Mouse (Mus musculus) 3T3-L1 (cell line): ENCODE data around the gene Dll1.

Experiments
- DNase-seq: peaks from one replicate; pipeline ENCODE4 v3.0.0-alpha.2; 2015; ENCODE audit warnings: low read depth, low spot score

Gene Dll1

GRCm38 (mm10) chr17:15329740-15330318, 46.8 kb downstream of the Dll1 start:
- DNase-seq, result no peak

GRCm38 (mm10) chr17:15327106-15327505, 49.6 kb downstream of the Dll1 start:
- DNase-seq, result no peak

GRCm38 (mm10) chr17:15325976-15326842, 50.5 kb downstream of the Dll1 start:
- DNase-seq, result no peak

- DNase-seq, result no peak
These were observed 53.4 kb downstream of the Dll1 start for GRCm38 (mm10) chr17:15323191-15323834.
